Mouse (Mus musculus) CH12.LX (cell line): Measurements from ENCODE around the gene Gm10447. TPM values are rescaled to one million over a fixed set of nuclear protein-coding genes. Genes with fewer than 3 reads are reported as not detected.

ENCODE experiments used
- DNase-seq: peaks from one replicate; pipeline ENCODE4 v3.0.0-alpha.2; 2013; ENCODE audit errors: extremely low read depth
- H3K27ac ChIP-seq: 2 replicates; pipeline ENCODE4 v1.5.1; 2012; ENCODE audit warnings: low read depth, mild to moderate bottlenecking, control low read depth, moderate library complexity; ENCODE audit not compliant: insufficient read depth
- H3K27me3 ChIP-seq: replicated peaks from 2 replicates; pipeline ENCODE3; 2012; ENCODE audit warnings: inconsistent platforms
- H3K36me3 ChIP-seq, 2 experiments: replicated peaks in 1 of 2; 2 replicates each; pipeline versions ENCODE3 to v1.6.1; 2012; ENCODE audit warnings: inconsistent platforms in 1 of 2, low read length in 1 of 2, mild to moderate bottlenecking in 1 of 2, mixed read lengths in 1 of 2, moderate library complexity in 1 of 2; ENCODE audit not compliant: control insufficient read depth in 1 of 2, insufficient read depth in 1 of 2
- H3K4me1 ChIP-seq, 2 experiments: 2 replicates each; pipeline ENCODE4 v1.6.1; 2012; ENCODE audit warnings: inconsistent platforms in 1 of 2, moderate library complexity in 1 of 2; ENCODE audit not compliant: insufficient read depth in 2 of 2, control insufficient read depth in 1 of 2
- H3K4me2 ChIP-seq: 2 replicates; pipeline ENCODE4 v1.6.1; 2012; ENCODE audit warnings: low read depth, mild to moderate bottlenecking, control low read depth; ENCODE audit not compliant: poor library complexity, insufficient read depth, severe bottlenecking
- H3K4me3 ChIP-seq, 3 experiments: fragments of 150-350 bp in 1 of 3; sonication (generic) in 1 of 3; replicated peaks in 1 of 3; 2 replicates each; pipeline versions ENCODE3 to v1.5.1; 2011 to 2012; ENCODE audit warnings: low read depth in 2 of 3, low read length in 2 of 3, mild to moderate bottlenecking in 2 of 3, moderate library complexity in 2 of 3, control low read depth in 1 of 3, improper control_type of control experiment in 1 of 3, inconsistent platforms in 1 of 3, mixed read lengths in 1 of 3; ENCODE audit not compliant: poor library complexity in 1 of 3
- H3K79me2 ChIP-seq: replicated peaks from 2 replicates; pipeline ENCODE4 v1.6.1; 2012; ENCODE audit warnings: mild to moderate bottlenecking, moderate library complexity; ENCODE audit not compliant: control insufficient read depth, poor library complexity, insufficient read depth, severe bottlenecking; ENCODE audit errors: extremely low read depth
- H3K9ac ChIP-seq: 2 replicates; pipeline ENCODE4 v1.6.1; 2012; ENCODE audit warnings: low read depth, mild to moderate bottlenecking, control low read depth, moderate library complexity; ENCODE audit not compliant: insufficient read depth
- H3K9me3 ChIP-seq: replicated peaks from 2 replicates; pipeline ENCODE3; 2012; ENCODE audit warnings: low read length, inconsistent platforms, mixed read lengths
- EP300 ChIP-seq: IDR thresholded peaks from 2 replicates; pipeline ENCODE4 v1.6.1; 2011; ENCODE audit warnings: low read length, improper control_type of control experiment
- ETS1 ChIP-seq: conservative IDR thresholded peaks from 2 replicates; pipeline ENCODE4 v1.6.1; 2012; ENCODE audit warnings: low read depth, mild to moderate bottlenecking, inconsistent platforms, low read length, improper control_type of control experiment, moderate library complexity
- GABPA ChIP-seq: IDR thresholded peaks from 2 replicates; pipeline ENCODE4 v1.6.1; 2012; ENCODE audit warnings: low read depth, low read length, improper control_type of control experiment, inconsistent platforms; ENCODE audit not compliant: insufficient replicate concordance
- HCFC1 ChIP-seq: IDR thresholded peaks from 2 replicates; pipeline ENCODE4 v1.6.1; 2012; ENCODE audit warnings: low read depth, mild to moderate bottlenecking, inconsistent platforms, low read length, improper control_type of control experiment
- IRF4 ChIP-seq: IDR thresholded peaks from 2 replicates; pipeline ENCODE4 v1.6.1; 2014; ENCODE audit warnings: low read depth, mild to moderate bottlenecking, inconsistent platforms, low read length, improper control_type of control experiment
- JUN ChIP-seq: IDR thresholded peaks from 2 replicates; pipeline ENCODE4 v1.6.1; 2011; ENCODE audit warnings: low read depth, mild to moderate bottlenecking, low read length, improper control_type of control experiment, moderate library complexity; ENCODE audit not compliant: insufficient read depth
- MAFK ChIP-seq: IDR thresholded peaks from 2 replicates; pipeline ENCODE4 v1.6.1; 2011; ENCODE audit warnings: low read length, improper control_type of control experiment; ENCODE audit not compliant: insufficient replicate concordance
- MAX ChIP-seq: IDR thresholded peaks from 2 replicates; pipeline ENCODE4 v1.6.1; 2011; ENCODE audit warnings: low read length, improper control_type of control experiment
- MXI1 ChIP-seq: IDR thresholded peaks from 2 replicates; pipeline ENCODE4 v1.6.1; 2011; ENCODE audit warnings: mild to moderate bottlenecking, low read depth, low read length, improper control_type of control experiment
- MYC ChIP-seq: IDR thresholded peaks from 2 replicates; pipeline ENCODE4 v1.6.1; 2011; ENCODE audit warnings: low read depth, mild to moderate bottlenecking, improper control_type of control experiment, low read length
- NRF1 ChIP-seq: IDR thresholded peaks from 2 replicates; pipeline ENCODE4 v1.6.1; 2014; ENCODE audit warnings: low read depth, mild to moderate bottlenecking, inconsistent platforms, low read length, improper control_type of control experiment, moderate library complexity
- RAD21 ChIP-seq: IDR thresholded peaks from 2 replicates; pipeline ENCODE4 v1.6.1; 2011; ENCODE audit warnings: low read depth, mild to moderate bottlenecking, low read length, improper control_type of control experiment, moderate library complexity
- SIN3A ChIP-seq: IDR thresholded peaks from 2 replicates; pipeline ENCODE4 v1.6.1; 2012; ENCODE audit warnings: low read length, improper control_type of control experiment, inconsistent platforms
- TBP ChIP-seq: conservative IDR thresholded peaks from 2 replicates; pipeline ENCODE4 v1.6.1; 2011; ENCODE audit warnings: low read depth, low read length, improper control_type of control experiment
- TCF12 ChIP-seq: IDR thresholded peaks from 2 replicates; pipeline ENCODE4 v1.6.1; 2014; ENCODE audit warnings: low read depth, mild to moderate bottlenecking, inconsistent platforms, low read length, improper control_type of control experiment
- UBTF ChIP-seq: IDR thresholded peaks from 2 replicates; pipeline ENCODE4 v1.6.1; 2012; ENCODE audit warnings: low read depth, mild to moderate bottlenecking, inconsistent platforms, low read length, improper control_type of control experiment, moderate library complexity
- USF1 ChIP-seq: IDR thresholded peaks from 2 replicates; pipeline ENCODE4 v1.6.1; 2014; ENCODE audit warnings: low read depth, mild to moderate bottlenecking, inconsistent platforms, low read length, improper control_type of control experiment
- USF2 ChIP-seq: conservative IDR thresholded peaks from 2 replicates; pipeline ENCODE4 v1.6.1; 2011; ENCODE audit warnings: low read depth, low read length, improper control_type of control experiment
- ZC3H11A ChIP-seq: IDR thresholded peaks from 2 replicates; pipeline ENCODE4 v1.6.1; 2012; ENCODE audit warnings: low read depth, mild to moderate bottlenecking, inconsistent platforms, low read length, improper control_type of control experiment
- ZKSCAN1 ChIP-seq: IDR thresholded peaks from 2 replicates; pipeline ENCODE4 v1.6.1; 2012; ENCODE audit warnings: low read depth, inconsistent platforms, low read length, improper control_type of control experiment, borderline replicate concordance
- ZNF384 ChIP-seq: IDR thresholded peaks from 2 replicates; pipeline ENCODE4 v1.6.1; 2012; ENCODE audit warnings: low read depth, low read length, improper control_type of control experiment, inconsistent platforms
- dilution Hi-C: fragments of 300-500 bp; cut with MboI; formaldehyde crosslinking; loops from 2 replicates; pipeline ENCODE4 v1.14.3; 2020; ENCODE audit warnings: low sequenced_read_pairs; ENCODE audit not compliant: extremely low pct_unique_long_range_greater_than_20kb, extremely low pct_ligation_motif_present
- in situ Hi-C: fragments of 300-500 bp; cut with MboI; formaldehyde crosslinking; loops from 3 replicates; pipeline ENCODE4 v1.14.3; 2019; ENCODE audit warnings: low sequenced_read_pairs, low pct_ligation_motif_present, low pct_unique_long_range_greater_than_20kb, mixed read lengths
- polyA plus RNA-seq: library from polyadenylated mRNA; unstranded; fragments of >175 nt; gene quantifications from 2 replicates; pipeline ENCODE4 v1.2.1, GENCODE M21; 2012; ENCODE audit warnings: low read depth; ENCODE audit not compliant: insufficient read length
- total RNA-seq, 2 experiments: library from RNA; depleted of rRNA; stranded (reverse); fragments of 300-350 nt in 1 of 2; fragments of >200 nt in 1 of 2; gene quantifications; 2 replicates each; pipeline ENCODE4 v1.2.3; 2012 to 2014

Gene Gm10447
- total and polyA plus RNA-seq, 3 experiments, result not detected

DNA sequence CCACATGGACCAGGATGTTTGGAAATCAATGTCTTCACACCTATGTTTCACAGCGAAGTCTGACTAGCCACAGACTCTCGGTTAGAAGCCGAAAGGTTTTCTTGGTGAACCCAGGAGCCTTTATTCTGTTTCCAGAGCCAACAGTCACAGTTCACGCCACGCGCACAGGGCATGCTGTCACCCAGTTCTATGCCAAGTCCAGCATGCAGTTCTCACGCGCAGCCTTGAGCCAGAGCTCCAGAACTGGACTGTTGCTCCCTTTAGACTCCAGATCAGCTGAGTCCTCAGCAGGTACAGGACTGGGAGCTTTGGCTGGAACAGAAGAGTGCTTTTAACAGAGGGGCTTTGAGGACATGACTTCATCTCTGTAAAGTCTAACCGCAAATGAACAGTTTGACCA is 4.5 kb downstream of the Gm10447 start:
- TF ChIP-seq HCFC1 (no peak), ZC3H11A (no peak), JUN (no peak), MXI1 (no peak), ZKSCAN1 (no peak), USF2 (no peak), GABPA (no peak), USF1 (no peak), UBTF (no peak), TCF12 (no peak), SIN3A (no peak), EP300 (no peak)
- Histone ChIP-seq H3K9ac (no peak overlapping the region), H3K9me3 (peaks cover 4% of the 10 kb centered on the region), H3K27ac (no peak overlapping the region), H3K36me3 (no peaks in the 10 kb centered on the region), H3K4me3 (no peak overlapping the region), H3K4me1 (0 out of 4 replicates have a peak, but pooled peaks cover 0 to 2% of the 10 kb centered on the region in 2 experiments), H3K79me2 (no peaks in the 10 kb centered on the region), H3K4me2 (no peak overlapping the region), H3K27me3 (peaks cover 1% of the 10 kb centered on the region)
- dilution Hi-C loops (no loop called here), in situ Hi-C loops (no loop called here)
- DNase-seq, result no peak

DNA sequence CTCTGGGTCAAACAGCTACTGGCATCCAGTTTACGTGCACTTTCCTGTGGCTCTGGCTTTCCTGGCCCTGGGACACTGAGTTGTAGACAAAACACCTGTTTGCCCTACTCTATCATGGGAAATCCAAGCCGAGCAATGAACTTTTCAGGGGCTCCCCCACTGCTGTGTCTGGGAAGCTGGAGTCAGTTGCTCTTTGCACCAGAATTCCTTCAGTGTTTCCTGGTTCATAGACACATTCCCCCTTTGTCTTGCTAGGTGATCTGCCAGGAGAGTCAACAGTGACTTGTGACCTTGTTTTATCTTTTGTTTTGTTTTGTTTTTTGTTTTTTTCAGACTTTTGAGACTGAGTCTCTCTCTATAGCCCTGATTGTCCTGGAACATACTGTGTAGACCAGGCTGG is 5.5 kb downstream of the Gm10447 start:
- Histone ChIP-seq H3K27me3 (peaks cover 1% of the 10 kb centered on the region), H3K9ac (no peak overlapping the region), H3K27ac (no peak overlapping the region), H3K9me3 (no peaks in the 10 kb centered on the region), H3K4me3 (no peak overlapping the region), H3K4me2 (no peak overlapping the region), H3K4me1 (0 out of 4 replicates have a peak, but pooled peaks cover 0 to 2% of the 10 kb centered on the region in 2 experiments), H3K36me3 (no peaks in the 10 kb centered on the region), H3K79me2 (no peaks in the 10 kb centered on the region)
- dilution Hi-C loops, result no loop called here
- in situ Hi-C loops, result no loop called here
- no peak for DNase-seq
- TF ChIP-seq USF1 (no peak), TBP (no peak)

DNA sequence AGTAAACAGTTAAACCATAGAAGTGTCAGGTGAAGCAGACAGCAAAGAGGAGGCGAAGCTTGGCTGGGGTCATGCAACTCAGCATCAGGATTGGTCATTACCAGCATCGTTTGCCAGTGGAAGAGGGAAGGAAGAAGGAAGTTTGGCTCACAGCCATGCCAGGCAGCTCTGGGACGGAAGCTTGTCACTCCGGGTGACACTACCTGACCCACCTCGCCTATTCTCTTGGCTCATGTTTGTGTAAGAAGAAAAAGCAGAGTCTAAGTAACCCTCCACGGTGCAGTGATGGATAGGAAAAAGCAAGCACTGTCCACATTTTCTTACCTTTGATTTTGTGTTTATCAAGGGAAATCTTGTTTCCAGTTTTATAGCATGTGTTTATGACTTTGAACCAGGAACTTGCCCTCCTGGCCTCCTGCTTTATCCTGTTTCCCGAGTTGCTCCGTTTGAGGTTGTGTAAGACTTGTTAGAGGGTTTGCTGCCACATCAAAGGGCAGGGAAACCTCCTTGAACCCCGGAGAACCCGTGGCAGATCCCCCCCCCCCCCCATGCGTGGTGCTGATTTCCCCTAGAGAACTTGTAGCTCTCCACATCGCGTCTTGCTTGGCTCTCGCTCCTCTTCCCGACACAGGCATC is 6.7 kb downstream of the Gm10447 start:
- dilution Hi-C loops (no loop called here), in situ Hi-C loops (no loop called here)
- no peak for DNase-seq
- H3K4me1 ChIP-seq, result 0 out of 4 replicates have a peak, but pooled peaks cover 0 to 2% of the 10 kb centered on the region in 2 experiments
- H3K27me3 ChIP-seq, result peaks cover 1% of the 10 kb centered on the region
- no peak overlapping the region for H3K4me2 ChIP-seq
- no peak overlapping the region for H3K4me3 ChIP-seq
- H3K79me2 ChIP-seq, result no peaks in the 10 kb centered on the region
- no peaks in the 10 kb centered on the region for H3K9me3 ChIP-seq
- H3K9ac ChIP-seq, result no peak overlapping the region
- H3K36me3 ChIP-seq, result no peaks in the 10 kb centered on the region
- TF ChIP-seq MAFK (no peak), JUN (no peak), USF1 (no peak), HCFC1 (no peak), MAX (no peak), ETS1 (no peak), SIN3A (no peak), EP300 (no peak), MYC (no peak), RAD21 (no peak), NRF1 (no peak), GABPA (no peak), ZNF384 (no peak), IRF4 (no peak), ZC3H11A (no peak)
- no peak overlapping the region for H3K27ac ChIP-seq
